Mouse (Mus musculus) erythroid progenitor cell, adult 5-6 weeks (primary cell): Measurements from ENCODE around the gene Ccdc125. TPM values are rescaled to one million over a fixed set of nuclear protein-coding genes. Genes with fewer than 3 reads are reported as not detected.
"Not testable (repeated sequence)": the region's sequence is repeated elsewhere in the genome, so short reads cannot be mapped to it uniquely, and the experiment has no call there.

Experiments used
- ATAC-seq: replicated peaks from 2 replicates; pipeline ENCODE4 v1.8.0; 2016; ENCODE audit warnings: moderate number of reproducible peaks, mild to moderate bottlenecking, moderate TSS enrichment, inconsistent platforms; ENCODE audit not compliant: poor library complexity, low FRiP score, severe bottlenecking
- total RNA-seq, 2 experiments: library from RNA; stranded (forward) in 1 of 2; stranded (reverse) in 1 of 2; fragments of 150-400 nt in 1 of 2; fragments of 186-747, 209-891 nt in 1 of 2; gene quantifications; 2 replicates each; pipeline versions ENCODE4 v1.2.3 to v1.2.4; 2015 to 2017; ENCODE audit warnings: low replicate concordance in 2 of 2

Ccdc125 gene
- total RNA-seq, 2 experiments from 2014 or later = 0.42 to 8.2 TPM

DNA sequence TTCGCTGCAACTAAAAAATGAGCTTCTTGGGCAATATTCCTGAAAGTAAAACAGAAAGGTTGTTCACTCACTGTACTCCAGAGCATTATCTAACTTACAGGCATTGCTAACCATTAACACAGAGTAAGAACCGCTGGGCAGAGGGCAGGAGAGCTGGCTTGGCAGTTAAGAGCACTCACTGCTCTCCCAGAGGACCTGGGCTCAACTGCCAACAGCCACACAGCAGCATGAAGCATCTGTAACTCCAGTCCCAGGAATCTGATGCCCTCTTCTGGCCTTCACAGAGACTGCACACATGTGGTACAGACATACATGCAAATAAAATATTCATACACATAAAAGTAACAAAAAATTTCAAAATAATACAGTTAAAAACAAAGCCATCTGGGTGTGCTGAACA lies 34.0 kb downstream of the Ccdc125 start:
- no peak for ATAC-seq

DNA sequence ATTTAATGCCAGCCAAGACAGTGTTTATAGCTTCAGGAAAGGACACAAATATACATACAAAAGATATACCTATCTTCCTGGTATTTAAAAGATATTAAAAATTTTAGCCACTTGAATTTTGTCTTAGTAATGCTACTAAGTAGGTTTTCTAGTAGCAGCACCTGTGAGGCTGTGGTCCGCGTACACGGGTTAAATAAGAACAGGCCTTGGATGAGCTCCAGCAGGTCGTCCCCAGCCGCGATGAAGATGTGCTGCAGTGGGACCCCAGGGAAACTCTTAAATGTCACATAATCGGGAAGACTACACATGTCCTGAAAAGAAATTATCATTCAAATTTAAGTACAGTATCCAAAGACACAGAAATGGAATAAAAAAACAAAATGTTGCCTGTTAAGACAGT lies 36.7 kb downstream of the Ccdc125 start:
- no peak for ATAC-seq

GRCm38 (mm10) chr13:100715467-100715866 lies 46.0 kb downstream of the Ccdc125 start:
- no peak for ATAC-seq

DNA sequence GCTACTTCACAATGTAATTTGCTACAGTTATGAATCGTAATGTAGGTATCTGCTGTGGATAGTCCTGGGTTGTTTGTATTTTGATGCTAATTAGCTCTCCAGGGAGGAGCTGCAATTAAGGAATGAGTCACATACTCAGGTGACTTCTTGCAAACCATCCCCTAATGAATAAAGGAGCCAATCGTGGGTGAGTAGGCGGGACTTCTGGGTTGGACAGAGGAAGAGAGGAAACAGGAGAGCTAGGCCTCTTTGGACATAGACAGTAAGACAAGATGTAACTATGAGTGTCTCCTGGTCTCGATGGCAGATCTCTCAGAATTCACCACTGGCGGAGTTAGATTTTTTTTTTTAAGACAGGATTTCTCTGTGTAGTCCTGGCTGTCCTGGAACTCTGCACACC lies 52.1 kb downstream of the Ccdc125 start:
- no peak for ATAC-seq

GRCm38 (mm10) chr13:100724051-100724754 lies 54.7 kb downstream of the Ccdc125 start:
- no peak for ATAC-seq

GRCm38 (mm10) chr13:100725194-100725593 lies 55.7 kb downstream of the Ccdc125 start:
- ATAC-seq = peak; percentile 36; the same call in 1 of the 2 replicates

GRCm38 (mm10) chr13:100728086-100728485 lies 58.6 kb downstream of the Ccdc125 start:
- ATAC-seq = no peak

DNA sequence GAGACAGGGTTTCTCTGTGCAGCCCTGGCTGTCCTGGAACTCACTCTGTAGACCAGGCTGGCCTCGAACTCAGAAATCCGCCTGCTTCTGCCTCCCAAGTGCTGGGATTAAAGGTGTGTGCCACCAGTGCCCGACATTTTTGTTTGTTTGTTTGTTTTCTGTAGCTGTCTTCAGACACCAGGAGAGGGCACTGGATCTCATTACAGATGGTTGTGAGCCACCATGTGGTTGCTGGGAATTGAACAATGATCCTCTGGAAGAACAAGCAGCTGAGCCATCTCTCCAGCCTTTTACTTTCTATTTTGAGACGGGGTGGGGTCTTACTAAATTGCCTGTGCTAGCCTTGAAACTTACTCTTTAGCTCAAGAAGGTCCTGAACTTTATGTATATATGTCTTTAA lies 59.0 kb downstream of the Ccdc125 start:
- not testable (repeated sequence) for ATAC-seq

- ATAC-seq = peak; percentile 76
These were observed 60.8 kb downstream of the Ccdc125 start for GRCm38 (mm10) chr13:100730153-100730860.

DNA sequence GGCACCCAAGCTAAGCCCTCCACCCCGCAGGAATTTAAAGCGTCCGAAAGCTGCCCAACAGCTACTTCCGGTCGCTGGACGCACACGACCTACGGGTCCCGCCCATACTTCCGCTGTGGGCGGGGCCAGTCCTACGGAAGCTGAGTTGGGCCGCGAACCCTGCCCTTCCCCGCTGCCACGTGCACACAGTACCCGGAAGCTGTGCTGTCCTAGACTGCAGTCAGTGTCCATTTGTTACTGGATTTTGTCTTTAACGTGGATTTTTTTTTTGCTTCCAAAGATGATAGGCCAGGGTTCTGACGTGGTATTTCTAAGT lies 61.3 kb downstream of the Ccdc125 start, which contains the start of gene Cdk7:
TSS of gene Cdk7 (minus strand) at position 79 of the 316 bp plus-strand sequence.
- peak; percentile 100 for ATAC-seq

- ATAC-seq = not testable (repeated sequence)
These were observed 62.0 kb downstream of the Ccdc125 start for GRCm38 (mm10) chr13:100731462-100732046.

GRCm38 (mm10) chr13:100732756-100733155 lies 63.2 kb downstream of the Ccdc125 start:
- no peak for ATAC-seq

DNA sequence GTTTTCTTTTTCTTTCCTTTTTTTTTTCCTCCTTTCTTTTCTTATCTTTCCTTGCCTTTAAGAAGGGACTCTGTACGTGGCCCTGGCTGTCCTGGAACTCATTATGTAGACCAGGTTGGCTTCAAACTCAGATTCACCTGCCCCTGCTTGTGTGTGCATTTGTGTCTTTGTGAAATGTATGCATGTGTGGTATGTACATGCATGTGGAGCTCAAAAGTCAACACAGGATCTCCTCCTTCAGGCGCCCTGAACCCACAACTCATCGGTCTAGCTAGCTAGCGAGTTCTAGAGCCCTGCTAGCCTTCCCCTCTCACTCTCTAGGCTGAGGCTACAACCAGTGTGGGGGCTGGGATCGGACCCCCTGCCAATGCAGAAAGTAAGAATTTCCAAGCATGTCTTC lies 73.3 kb downstream of the Ccdc125 start:
- no peak for ATAC-seq

- peak; percentile 64 for ATAC-seq
These were observed 74.0 kb downstream of the Ccdc125 start for GRCm38 (mm10) chr13:100743346-100744035.

- peak; percentile 92 for ATAC-seq
These were observed 74.7 kb downstream of the Ccdc125 start, which contains the start of gene Mrps36 for GRCm38 (mm10) chr13:100744036-100744744. Gene Mrps36, minus strand, starts transcription at chr13:100744659.

DNA sequence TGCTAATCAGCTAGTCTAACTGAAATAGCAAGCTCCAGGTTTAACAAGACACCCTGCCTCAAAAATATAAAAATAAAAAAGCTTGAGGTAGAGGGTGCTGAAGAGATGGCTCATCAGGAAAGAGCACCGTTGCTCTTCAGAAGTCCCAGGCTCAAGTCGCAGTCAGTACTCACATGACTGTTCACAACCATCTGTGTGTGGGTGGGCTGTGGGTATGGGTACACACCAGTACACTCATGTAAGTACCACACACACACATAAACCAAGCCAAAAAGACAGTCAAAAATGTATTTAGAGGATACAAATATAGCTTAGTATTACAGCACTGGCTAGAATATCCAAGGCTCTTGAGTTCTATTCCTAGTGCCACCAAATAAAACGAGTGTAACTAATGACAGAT lies 76.6 kb downstream of the Ccdc125 start:
- ATAC-seq = no peak
